Mouse (Mus musculus): Measurements from ENCODE around the gene Gm49368. TPM values are rescaled to one million over a fixed set of nuclear protein-coding genes. Genes with fewer than 3 reads are reported as not detected.

The Gm49368 gene
- polyA plus RNA-seq, 1 experiment from 2014 or later = not detected

DNA sequence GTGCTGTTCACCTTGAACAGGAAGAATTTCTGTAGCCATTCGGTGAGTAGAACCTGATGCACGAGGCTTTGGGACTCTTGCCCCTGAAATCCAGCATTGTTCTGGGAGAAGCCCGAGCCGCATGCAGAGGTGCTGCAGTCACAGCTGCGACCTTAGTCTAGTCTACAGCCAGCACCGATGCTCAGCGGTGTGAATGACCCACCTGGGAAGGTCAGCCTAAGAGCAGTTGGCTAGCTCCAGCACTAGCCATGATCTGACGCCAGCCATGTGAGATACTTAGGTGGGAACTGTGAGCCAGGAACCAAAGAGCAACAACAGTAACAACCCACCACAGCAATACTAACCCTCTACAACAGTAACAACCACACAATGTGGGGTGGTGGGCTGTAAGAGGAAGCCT lies 4.6 kb upstream of the Gm49368 start:
- H3K4me2 ChIP-seq = no peak overlapping the region
- H3K4me3 ChIP-seq = no peak overlapping the region
- no peaks in the 10 kb centered on the region for H3K4me1 ChIP-seq
- H3K9ac ChIP-seq = no peak overlapping the region
- H3K9me3 ChIP-seq = no peaks in the 10 kb centered on the region
- H3K36me3 ChIP-seq = no peaks in the 10 kb centered on the region
- 71% methylated on average over 8 of the region's 8 CpGs for WGBS
- H3K27me3 ChIP-seq (replicated peaks) = peaks cover 3% of the 10 kb centered on the region; the same call in 1 of the 2 replicates
- no peak for ATAC-seq (ENCODE audit: extremely low read depth, insufficient number of reproducible peaks, low FRiP score, low TSS enrichment)
- no peak overlapping the region for H3K27ac ChIP-seq (replicated peaks)

DNA sequence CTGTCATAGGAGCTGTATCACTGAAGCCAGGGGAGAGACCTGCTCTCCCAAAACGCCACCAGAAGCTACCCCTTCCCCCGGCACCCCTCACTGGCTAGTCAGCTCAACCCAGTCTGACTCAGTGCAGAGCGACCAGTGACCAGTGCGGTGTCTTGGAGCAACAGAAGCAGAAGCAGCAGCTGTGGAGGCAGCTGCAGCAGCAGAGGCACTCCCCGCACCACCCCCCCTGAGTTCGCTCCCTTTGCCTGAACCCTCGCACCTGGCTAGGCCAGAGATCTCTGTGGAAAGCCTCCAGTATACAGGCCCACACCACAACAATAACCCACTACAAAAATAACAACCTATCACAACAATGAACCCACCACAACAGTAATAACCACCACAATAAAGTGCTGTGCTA lies 3.9 kb upstream of the Gm49368 start:
- no peak overlapping the region for H3K9ac ChIP-seq
- H3K4me2 ChIP-seq = no peak overlapping the region
- no peaks in the 10 kb centered on the region for H3K4me1 ChIP-seq
- H3K27ac ChIP-seq (replicated peaks) = no peak overlapping the region
- no peaks in the 10 kb centered on the region for H3K36me3 ChIP-seq
- WGBS = 67% methylated on average over 7 of the region's 7 CpGs
- H3K27me3 ChIP-seq (replicated peaks) = peaks cover 3% of the 10 kb centered on the region; the same call in 1 of the 2 replicates
- no peak for ATAC-seq (ENCODE audit: extremely low read depth, insufficient number of reproducible peaks, low FRiP score, low TSS enrichment)
- no peaks in the 10 kb centered on the region for H3K9me3 ChIP-seq
- H3K4me3 ChIP-seq = no peak overlapping the region

DNA sequence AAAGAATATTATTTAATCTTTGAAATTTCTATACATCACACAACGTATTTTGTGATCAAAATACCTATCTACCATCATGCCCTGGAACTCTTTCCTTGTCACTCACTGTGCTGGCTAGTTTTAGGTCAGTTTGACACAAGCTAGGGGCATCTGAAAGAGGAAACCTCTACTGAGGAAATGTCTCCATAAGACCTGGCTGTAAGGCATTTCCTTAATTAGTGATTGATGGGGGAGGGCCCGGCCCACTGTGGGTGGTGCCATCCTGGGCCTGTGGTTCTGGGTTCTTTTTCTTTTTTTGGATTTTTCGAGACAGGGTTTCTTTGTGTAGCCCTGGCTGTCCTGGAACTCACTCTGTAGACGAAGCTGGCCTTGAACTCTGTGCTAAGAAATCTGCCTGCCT lies 3.4 kb upstream of the Gm49368 start:
- peaks cover 3% of the 10 kb centered on the region; the same call in 1 of the 2 replicates for H3K27me3 ChIP-seq (replicated peaks)
- H3K4me1 ChIP-seq = no peaks in the 10 kb centered on the region
- H3K4me3 ChIP-seq = no peak overlapping the region
- no peak overlapping the region for H3K27ac ChIP-seq (replicated peaks)
- no peaks in the 10 kb centered on the region for H3K9me3 ChIP-seq
- no peak overlapping the region for H3K4me2 ChIP-seq
- H3K36me3 ChIP-seq = no peaks in the 10 kb centered on the region
- no peak overlapping the region for H3K9ac ChIP-seq
- 62% methylated on average over 4 of the region's 4 CpGs for WGBS
- no peak for ATAC-seq (ENCODE audit: extremely low read depth, insufficient number of reproducible peaks, low FRiP score, low TSS enrichment)

DNA sequence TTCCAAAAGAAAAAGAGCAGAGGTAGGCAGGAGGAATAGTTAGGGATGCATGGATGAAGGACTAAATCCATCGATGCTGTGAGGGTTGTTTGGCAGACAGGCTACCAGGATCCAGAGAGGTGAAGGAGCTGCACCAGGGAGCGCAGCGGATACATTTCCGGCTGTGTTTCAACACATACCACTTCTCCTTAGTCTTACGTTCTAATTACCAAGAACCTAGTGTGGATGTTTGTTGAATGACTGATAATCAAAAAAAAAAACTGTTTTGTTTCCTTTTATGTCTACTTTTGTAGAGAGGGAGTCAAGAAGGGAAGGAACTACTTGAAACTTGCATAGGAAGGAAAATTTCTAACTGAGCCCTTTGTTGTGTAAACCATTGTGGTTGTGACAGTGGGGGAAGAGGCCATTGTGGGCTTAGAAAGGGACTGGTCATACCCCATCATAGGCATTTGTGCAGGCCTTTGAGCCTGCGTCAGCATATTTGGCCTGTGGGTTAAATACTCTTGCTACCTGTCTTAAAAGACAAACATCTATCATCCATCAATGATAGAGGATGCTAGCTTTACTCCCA lies 813 bp downstream of the Gm49368 start:
- Histone ChIP-seq H3K9ac (no peak overlapping the region), H3K9me3 (no peaks in the 10 kb centered on the region), H3K36me3 (no peaks in the 10 kb centered on the region), H3K27me3 (replicated peaks) (peaks cover 3% of the 10 kb centered on the region; the same call in 1 of the 2 replicates), H3K4me2 (no peak overlapping the region), H3K27ac (replicated peaks) (no peak overlapping the region), H3K4me1 (no peaks in the 10 kb centered on the region), H3K4me3 (no peak overlapping the region)
- WGBS = 78% methylated on average over 6 of the region's 6 CpGs
- no peak for ATAC-seq (ENCODE audit: extremely low read depth, insufficient number of reproducible peaks, low FRiP score, low TSS enrichment)

DNA sequence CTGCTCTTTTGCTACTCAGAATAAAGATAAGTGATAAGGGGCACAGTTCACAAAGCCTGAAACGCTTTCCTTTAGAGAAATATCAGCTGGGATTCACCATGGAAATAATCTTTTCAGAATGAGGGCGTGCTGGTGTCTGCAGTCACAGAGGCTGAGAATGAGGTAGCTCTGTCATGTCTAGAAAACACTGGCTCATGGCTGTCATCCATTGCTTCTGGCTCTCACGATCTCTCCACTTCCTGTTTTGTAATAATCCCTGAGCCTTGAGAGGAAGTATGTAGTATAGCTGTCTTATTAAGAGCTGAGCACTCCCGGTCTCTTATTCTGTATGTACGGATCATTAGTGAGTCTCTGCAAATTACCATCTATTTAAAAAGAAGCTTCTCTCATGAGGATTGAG lies 3.1 kb downstream of the Gm49368 start:
- Histone ChIP-seq H3K4me1 (no peaks in the 10 kb centered on the region), H3K27me3 (replicated peaks) (peaks cover 3% of the 10 kb centered on the region; the same call in 1 of the 2 replicates), H3K9ac (no peak overlapping the region), H3K9me3 (no peaks in the 10 kb centered on the region), H3K36me3 (no peaks in the 10 kb centered on the region), H3K27ac (replicated peaks) (no peak overlapping the region), H3K4me2 (no peak overlapping the region), H3K4me3 (no peak overlapping the region)
- no peak for ATAC-seq (ENCODE audit: extremely low read depth, insufficient number of reproducible peaks, low FRiP score, low TSS enrichment)
- 67% methylated on average over 5 of the region's 5 CpGs for WGBS

DNA sequence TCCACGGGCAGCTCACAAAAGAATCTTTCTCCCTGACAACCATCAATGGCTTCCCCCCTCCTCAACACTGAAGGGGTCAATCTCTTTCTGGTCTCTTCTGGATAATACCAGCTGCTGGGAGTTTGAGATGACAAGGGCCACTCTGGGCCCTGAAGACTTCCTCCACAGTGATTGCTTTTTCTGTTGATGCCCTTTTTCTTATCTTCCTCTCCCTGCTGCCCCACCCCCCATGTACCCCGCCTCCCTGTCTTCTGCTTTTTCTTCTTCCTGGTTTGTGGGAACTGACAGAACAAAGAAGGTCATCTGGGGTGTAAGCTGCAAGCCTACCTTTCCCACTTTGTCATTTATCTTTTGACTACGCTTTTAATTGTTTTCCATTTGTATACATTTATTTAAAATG lies 5.4 kb downstream of the Gm49368 start:
- Histone ChIP-seq H3K4me2 (no peak overlapping the region), H3K27ac (replicated peaks) (no peak overlapping the region), H3K9ac (no peak overlapping the region), H3K36me3 (no peaks in the 10 kb centered on the region), H3K9me3 (no peaks in the 10 kb centered on the region), H3K27me3 (replicated peaks) (no peaks in the 10 kb centered on the region), H3K4me1 (no peaks in the 10 kb centered on the region), H3K4me3 (no peak overlapping the region)
- WGBS = 39% methylated on average over 3 of the region's 3 CpGs
- ATAC-seq (ENCODE audit: extremely low read depth, insufficient number of reproducible peaks, low FRiP score, low TSS enrichment) = no peak

DNA sequence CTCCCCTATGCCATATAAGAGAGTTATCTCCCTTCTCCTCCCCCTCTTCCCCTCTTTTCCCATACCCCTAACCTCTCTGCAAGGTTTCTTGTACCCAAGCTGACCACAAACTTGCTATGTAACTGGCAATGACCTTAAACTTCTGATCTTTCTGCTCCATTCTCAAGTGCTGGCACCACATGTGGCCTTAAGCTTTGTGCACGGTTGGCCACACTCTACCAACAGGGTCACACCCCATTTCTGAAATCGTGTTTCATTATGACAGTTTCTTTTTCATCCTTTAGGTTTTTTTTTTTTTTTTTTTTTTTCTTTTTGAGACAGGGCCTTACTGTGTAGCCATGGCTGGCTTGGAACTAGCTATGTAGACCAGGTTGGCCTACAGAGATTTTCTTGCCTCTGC lies 7.4 kb downstream of the Gm49368 start:
- WGBS = 74% methylated on average over 2 of the region's 2 CpGs

DNA sequence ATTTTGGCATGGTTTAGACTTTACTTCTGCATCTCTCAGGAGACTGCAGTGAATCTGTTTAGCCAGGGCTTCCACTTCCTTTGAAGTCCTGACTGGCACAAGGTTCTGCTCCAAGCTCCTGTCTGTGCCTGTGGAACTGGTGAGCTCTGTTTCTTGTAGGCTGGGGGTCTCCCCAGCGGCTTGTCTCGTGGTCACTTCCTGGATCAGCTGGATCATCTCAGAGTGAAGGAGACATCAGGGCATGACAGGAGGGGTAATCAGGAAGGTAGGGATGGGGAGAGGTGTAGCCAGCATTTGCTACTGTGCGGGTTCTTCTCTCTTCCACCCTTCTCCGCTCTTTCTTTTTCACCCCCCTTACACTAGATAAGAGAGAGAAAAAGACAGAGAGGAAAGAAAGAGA lies 9.3 kb downstream of the Gm49368 start:
- 59% methylated on average over 4 of the region's 4 CpGs for WGBS
- no peak for ATAC-seq (ENCODE audit: extremely low read depth, insufficient number of reproducible peaks, low FRiP score, low TSS enrichment)
- Histone ChIP-seq H3K27me3 (replicated peaks) (no peaks in the 10 kb centered on the region), H3K4me2 (no peak overlapping the region), H3K4me1 (no peaks in the 10 kb centered on the region), H3K9me3 (no peaks in the 10 kb centered on the region), H3K27ac (replicated peaks) (no peak overlapping the region), H3K36me3 (no peaks in the 10 kb centered on the region), H3K9ac (no peak overlapping the region), H3K4me3 (no peak overlapping the region)

More for the DNA sequence above, 7.4 kb downstream of the Gm49368 start:
- H3K4me3 ChIP-seq = no peak overlapping the region
- H3K36me3 ChIP-seq = no peaks in the 10 kb centered on the region
- H3K27ac ChIP-seq (replicated peaks) = no peak overlapping the region
- H3K9ac ChIP-seq = no peak overlapping the region
- H3K27me3 ChIP-seq (replicated peaks) = no peaks in the 10 kb centered on the region
- H3K9me3 ChIP-seq = no peaks in the 10 kb centered on the region
- no peaks in the 10 kb centered on the region for H3K4me1 ChIP-seq
- no peak overlapping the region for H3K4me2 ChIP-seq
- no peak for ATAC-seq (ENCODE audit: extremely low read depth, insufficient number of reproducible peaks, low FRiP score, low TSS enrichment)

DNA sequence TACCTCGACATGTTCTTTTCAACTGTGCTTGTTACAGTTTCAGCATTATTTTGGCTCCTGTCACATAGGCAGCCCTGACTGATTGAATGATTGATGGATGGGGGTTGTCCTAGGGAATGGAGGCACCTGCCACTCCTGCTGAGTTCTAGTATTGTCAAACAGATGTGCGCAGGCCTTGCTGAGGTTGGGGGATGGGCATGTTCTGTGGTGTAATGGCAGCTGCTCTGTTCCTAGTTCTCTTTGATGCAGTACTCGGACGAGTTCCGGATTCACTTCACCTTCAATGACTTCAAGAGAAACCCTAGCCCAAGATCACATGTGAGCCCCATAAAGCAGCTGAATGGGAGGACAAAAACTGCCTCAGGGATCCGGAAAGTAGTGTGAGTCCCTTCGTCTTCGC lies 17.5 kb downstream of the Gm49368 start:
- 76% methylated on average over 8 of the region's 8 CpGs for WGBS
- Histone ChIP-seq H3K27me3 (replicated peaks) (0 out of 2 replicates have a peak, but pooled peaks cover under 1% of the 10 kb centered on the region), H3K4me1 (no peaks in the 10 kb centered on the region), H3K9me3 (no peaks in the 10 kb centered on the region), H3K9ac (no peak overlapping the region), H3K4me2 (no peak overlapping the region), H3K4me3 (no peak overlapping the region), H3K27ac (replicated peaks) (no peak overlapping the region), H3K36me3 (no peaks in the 10 kb centered on the region)
- no peak for ATAC-seq (ENCODE audit: extremely low read depth, insufficient number of reproducible peaks, low FRiP score, low TSS enrichment)

DNA sequence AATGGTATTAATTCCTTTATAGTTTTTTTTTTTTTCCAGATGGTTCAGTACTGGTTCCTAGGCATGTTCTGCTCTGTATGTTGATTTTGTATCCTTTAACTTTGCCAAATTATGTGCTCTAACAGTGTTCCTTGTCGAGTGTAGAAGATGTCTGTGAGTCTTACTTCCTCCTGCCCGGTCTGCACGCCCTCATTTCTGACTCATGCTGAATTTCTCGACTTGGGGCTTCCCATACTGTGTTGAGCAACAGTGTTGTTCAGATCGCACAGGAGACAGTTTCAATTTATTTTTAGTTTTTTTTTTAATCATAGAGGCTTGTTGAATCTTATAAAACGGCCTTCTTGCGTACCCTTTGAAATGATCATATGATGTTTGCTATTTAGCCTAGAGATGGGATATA lies 26.7 kb downstream of the Gm49368 start:
- 78% methylated on average over 7 of the region's 7 CpGs for WGBS
- no peaks in the 10 kb centered on the region for H3K4me1 ChIP-seq
- ATAC-seq (ENCODE audit: extremely low read depth, insufficient number of reproducible peaks, low FRiP score, low TSS enrichment) = no peak
- H3K27me3 ChIP-seq (replicated peaks) = 0 out of 2 replicates have a peak, but pooled peaks cover 4% of the 10 kb centered on the region
- no peaks in the 10 kb centered on the region for H3K36me3 ChIP-seq
- H3K27ac ChIP-seq (replicated peaks) = no peak overlapping the region
- no peak overlapping the region for H3K4me2 ChIP-seq
- H3K4me3 ChIP-seq = no peak overlapping the region
- H3K9me3 ChIP-seq = no peaks in the 10 kb centered on the region
- no peak overlapping the region for H3K9ac ChIP-seq

DNA sequence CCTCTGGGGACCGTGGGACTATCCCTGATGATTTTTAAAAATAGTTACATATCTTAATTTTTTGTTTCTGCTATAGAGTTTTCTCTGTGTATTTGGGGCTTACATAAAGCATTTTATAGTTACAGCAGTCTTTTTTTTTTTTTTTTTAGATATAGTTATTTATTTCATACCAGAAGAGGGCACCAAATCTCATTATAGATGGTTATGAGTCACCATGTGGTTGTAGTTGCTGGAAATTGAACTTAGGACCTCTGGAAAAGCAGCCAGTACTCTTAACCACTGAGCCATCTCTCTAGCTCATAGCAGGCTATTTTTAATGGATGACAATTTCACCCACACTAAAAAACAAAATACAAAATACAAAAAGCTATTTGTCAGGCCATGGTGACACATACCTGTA lies 35.7 kb downstream of the Gm49368 start:
- Histone ChIP-seq H3K4me2 (no peak overlapping the region), H3K27ac (replicated peaks) (no peak overlapping the region), H3K9me3 (no peaks in the 10 kb centered on the region), H3K4me3 (no peak overlapping the region), H3K27me3 (replicated peaks) (no peaks in the 10 kb centered on the region), H3K36me3 (no peaks in the 10 kb centered on the region), H3K4me1 (no peaks in the 10 kb centered on the region), H3K9ac (no peak overlapping the region)
- ATAC-seq (ENCODE audit: extremely low read depth, insufficient number of reproducible peaks, low FRiP score, low TSS enrichment) = no peak
- 66% methylated on average over 1 of the region's 1 CpGs for WGBS

DNA sequence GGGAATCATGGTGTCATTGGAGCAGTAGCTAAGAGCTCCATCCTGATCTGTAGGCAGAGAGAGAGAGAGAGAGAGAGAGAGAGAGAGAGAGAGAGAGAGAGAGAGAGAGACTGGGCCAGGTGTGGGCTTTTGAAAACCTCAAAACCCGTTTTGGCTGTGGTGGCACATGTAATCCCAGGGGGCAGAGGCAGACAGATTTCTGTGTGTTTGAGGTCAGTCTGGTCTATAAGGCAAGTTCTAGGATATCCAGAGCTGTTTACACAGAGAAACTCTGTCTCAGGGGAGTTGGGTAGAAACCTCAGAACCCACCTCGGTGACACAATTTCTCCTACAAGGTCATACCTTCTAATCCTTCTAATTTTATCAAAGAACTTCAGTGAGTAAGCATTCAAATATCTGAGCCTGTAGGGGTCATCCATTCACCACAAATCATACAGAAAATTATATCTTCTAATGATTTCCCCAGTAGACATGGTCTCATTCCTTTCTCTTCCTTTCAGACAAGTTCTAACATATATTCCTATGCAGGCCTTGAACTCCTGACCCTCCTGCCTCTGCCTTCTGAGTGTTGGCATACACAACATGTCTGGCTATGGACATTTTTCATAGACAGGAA lies 38.4 kb downstream of the Gm49368 start:
- no peaks in the 10 kb centered on the region for H3K27me3 ChIP-seq (replicated peaks)
- no peak overlapping the region for H3K4me3 ChIP-seq
- H3K9me3 ChIP-seq = no peaks in the 10 kb centered on the region
- no peak overlapping the region for H3K4me2 ChIP-seq
- 65% methylated on average over 2 of the region's 2 CpGs for WGBS
- no peak for ATAC-seq (ENCODE audit: extremely low read depth, insufficient number of reproducible peaks, low FRiP score, low TSS enrichment)
- no peaks in the 10 kb centered on the region for H3K4me1 ChIP-seq
- H3K9ac ChIP-seq = no peak overlapping the region
- H3K36me3 ChIP-seq = no peaks in the 10 kb centered on the region
- H3K27ac ChIP-seq (replicated peaks) = no peak overlapping the region
